Mouse (Mus musculus): ENCODE measurements around the gene Neurod2.

The Neurod2 gene

DNA sequence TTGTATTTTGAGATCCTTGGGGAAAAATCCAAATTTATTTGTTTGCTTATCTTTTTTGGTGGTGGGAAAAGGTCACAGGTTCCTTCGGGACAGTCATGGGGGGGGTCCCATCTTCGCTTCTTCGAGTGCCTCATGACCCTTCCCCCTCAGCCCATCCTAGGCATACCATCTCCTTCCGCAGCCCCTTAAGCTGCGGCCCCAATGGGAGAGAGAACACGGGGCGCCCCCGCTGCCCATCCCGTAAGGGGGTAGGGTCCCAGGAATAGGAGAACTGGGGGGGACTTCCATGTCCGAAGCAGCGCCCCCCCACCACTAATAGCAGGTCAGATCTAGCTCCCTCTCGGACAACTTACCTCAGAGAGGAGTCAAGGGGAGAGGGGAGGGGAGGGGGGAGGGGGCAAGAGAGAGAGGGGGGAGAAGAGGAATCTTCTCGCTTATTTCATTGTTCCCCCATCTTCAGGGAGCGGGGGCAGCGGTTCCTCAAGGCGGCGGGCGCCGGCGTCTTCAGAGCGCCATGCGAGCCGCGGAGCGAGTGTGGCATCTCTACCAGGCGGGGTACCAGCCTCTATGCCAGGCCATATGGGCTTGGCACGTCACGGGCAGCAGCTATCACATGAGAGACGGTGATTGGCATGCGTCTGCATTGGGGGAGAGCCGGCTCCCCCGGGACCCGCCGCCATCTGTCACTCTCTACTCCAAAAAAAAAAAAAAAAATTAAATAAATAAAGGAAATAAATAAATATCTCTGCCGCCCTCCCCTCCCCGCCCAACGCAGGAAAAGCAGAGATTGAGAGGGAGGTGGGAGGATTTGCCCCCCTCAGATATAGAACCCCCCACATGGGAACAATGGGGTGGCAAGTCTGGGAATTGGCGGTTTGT is at the start of gene Neurod2:
Gene Neurod2, minus strand, starts transcription at position 568 of the 879 bp plus-strand sequence.
- no peak for DNase-seq

DNA sequence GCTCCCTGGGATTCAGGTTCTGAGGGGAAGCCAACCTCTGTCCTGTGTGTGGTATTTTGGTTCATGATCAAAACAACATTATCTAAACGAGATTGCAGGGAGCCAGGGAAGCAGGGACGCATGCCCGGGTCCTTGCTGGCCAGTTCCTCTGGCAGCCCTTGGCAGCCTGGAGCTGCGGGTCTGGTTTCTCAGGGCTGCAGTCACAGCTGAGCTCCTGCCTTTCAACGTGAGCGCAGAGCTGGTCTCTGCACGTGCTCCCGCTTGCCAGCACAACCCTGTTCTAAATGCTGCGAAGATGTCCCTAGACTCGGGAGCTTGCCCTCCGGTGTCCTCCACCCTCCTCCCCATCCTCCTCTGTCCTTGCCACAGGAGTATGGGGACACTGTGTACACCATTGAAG is 48.3 kb upstream of the Neurod2 start:
- no peak for DNase-seq

DNA sequence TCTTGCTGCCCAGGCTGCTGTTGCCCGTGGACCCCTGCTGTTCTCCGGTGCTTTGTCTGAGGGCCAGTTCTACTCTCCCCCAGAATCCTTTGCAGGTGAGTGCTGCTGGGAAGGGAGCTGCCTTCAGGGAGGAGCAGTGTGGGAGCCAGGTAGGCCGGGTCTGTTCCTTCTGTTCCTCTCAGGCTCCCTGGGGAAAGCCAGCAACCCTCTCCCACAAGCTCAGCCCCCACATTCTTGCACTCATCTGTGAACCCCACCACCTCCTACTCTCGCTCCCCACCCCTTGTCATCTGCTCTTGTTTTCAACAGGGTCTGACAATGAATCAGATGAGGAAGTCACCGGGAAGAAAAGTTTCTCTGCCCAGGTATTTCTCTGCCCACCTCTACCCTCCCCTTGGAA is 47.3 kb upstream of the Neurod2 start:
- DNase-seq: no peak

DNA sequence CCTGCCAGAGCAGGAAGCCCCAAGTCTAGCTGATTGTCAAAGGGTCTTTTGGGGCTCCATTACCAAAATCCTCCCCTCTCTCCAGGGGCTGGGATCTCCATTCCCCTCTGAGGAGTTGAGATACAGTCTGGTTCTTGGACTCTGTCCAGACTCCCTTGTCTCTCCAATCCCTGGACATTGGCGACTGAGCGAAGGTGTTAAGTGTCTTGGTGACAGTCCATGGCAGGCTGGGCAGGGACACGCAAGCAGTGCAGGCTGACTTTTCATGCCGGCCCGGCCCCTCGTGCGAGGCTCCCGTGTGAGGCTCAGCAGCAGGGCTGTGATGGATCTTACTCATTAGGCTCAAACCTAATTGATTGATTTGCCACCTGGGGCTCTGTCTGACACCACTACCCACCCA is 44.8 kb upstream of the Neurod2 start:
- no peak for DNase-seq

DNA sequence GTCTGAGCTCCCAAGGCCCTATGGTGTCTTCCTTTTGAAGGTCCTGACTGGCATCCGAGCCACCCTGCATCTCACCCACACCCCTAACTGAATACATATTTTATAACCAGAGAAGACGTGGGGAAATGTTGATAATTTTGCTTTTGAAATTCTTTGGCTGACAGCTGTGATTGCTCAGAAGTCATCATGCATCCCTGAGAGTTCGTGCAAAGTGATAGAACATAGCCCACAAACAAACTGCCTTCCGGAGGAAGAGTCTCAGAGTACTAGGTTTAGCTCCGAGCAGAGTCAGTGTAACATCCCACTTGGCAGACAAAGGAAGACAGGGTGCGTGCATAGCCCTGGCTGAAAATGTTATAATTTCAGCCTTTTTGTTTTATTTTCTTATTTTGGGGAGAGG is 43.8 kb upstream of the Neurod2 start:
- no peak for DNase-seq

DNA sequence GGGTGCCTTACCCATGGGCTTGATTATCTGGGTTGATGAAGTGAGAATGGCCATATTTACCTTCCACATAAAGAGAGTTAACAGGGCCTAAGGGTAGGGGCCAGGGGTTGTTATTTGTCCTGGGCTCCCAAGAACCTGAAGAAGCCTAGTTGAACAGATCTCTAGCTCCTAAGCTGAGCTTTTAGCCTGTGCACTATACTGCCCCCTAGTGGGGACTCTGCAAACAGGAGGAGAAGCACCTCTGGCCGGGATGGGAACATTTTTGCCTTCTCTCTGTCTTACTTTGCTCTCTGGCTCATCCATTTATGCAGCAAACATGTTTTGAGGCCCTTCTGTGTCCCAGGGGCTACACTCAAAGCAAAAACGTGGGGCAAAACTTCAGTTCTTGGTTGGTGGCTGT is 43.0 kb upstream of the Neurod2 start:
- peak; percentile 63 to 84 for DNase-seq

DNA sequence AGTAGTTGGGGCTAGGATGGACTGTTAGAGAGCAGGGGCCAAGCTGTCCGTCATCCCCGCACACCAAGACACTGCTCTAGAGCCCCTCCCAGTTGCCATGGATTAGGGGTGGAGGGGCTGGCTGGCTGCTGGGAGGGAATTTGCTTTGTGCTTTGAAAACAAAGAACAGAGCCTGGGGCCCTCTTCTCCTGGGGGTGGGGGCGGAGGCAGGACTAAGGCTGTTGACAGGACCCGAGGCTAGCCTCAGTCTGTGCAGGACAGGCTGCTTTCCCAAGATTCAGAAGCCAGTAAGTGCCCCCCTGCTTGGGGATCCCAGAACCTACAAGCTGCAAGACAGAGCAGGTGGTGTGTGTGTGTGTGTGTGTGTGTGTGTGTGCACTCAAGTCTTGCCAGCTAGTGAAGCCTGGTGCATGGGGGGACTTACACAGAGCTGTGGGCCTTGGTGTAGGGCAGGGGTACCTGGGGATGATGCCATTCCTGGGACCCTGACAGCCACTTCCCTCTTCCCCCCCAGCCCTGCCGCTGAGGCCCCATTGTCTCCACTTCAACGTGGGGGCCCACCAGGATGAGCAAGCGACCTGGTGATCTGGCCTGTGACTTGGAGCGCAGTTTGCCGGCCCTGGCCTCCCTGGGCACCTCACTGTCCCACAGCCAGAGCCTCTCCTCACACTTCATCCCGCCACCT is 42.2 kb upstream of the Neurod2 start:
- no peak for DNase-seq

DNA sequence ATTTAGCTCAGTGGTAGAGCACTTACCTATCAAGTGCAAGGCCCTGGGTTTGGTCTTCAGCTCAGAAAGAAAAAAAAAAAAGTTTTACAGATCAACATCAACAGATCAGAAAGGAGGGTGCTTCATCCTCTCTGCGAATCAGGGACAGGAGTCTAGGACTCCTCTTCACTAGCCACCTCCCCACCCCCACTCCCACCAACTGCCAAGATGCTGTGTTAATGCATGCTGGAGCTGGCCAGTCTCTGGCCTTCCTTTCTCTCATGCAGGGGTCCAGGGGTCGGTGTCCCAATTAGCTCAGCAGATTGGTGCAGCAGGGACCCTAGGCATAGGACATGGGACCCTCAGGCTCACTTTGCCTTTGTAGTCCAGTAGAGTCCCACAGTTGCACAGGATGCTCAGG is 41.1 kb upstream of the Neurod2 start:
- no peak for DNase-seq

DNA sequence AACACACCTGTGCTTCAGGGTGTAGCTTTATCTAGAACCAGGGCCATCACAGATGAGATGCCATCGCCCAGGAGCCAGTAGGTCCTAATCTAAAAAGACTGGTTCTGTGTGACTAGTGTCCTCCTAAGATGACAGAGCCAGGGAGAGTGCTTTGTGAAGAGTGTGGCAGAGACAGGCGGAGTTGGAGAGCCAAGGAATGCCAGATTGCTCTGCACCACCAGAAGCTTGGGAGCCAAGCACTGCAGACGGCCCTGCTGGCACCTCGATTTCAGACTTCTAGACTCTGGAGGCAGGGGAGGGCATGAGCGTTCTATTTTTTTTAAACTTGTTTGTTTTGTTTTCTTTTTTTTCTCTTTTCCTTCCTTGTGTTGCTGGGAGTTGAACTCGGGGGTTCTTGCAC is 39.9 kb upstream of the Neurod2 start:
- DNase-seq: no peak

DNA sequence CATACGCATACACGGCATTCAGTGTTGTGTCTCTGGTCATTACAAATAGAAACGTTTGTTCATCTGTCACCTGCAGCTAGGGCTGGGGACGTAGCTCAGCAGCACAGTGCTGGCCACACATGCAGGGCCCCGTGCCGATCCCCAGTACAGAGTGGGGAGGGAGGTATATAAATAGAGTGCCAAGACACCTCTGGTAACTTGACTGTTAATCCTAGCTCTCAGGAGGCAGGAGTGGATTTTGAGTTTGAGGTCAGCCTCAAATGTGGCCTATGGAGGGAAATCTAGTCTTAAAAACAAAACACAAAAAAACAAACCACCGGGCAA is 38.4 kb upstream of the Neurod2 start:
- no peak for DNase-seq

DNA sequence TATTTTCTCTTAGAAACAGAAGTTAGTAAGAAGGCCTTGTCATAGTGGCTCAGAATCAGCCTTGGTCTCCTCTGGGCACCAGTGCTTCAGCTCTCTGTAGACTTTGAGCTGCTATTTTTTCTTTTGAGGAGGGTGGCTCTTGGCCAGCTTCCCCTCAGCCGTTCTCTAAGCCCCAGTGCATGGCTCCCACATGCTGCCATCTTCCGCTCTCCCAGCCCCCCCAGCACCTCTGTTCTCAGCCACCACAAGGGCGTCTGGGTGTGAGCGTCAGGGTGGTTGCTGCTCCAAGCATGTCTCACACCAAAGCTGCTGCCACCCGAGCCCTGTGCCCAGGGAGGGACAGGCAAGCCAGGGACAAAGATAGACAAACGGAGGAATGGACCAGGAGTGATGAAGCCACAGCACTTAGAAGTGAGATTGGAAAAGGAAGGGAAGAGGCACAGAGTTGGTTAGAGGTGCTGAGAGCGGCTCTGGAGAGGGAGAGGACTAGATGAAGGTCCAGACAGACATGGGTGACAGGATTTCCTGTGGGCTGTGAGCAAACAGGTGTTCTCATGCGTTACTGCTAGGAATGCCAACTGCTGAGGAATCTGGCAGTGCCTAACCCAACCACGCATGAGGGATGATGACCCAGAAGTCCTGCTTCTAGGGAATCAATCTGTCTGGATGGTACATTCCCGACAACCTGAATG is 37.9 kb upstream of the Neurod2 start:
- peak in 1 of 2 experiments; percentile 31 for DNase-seq

DNA sequence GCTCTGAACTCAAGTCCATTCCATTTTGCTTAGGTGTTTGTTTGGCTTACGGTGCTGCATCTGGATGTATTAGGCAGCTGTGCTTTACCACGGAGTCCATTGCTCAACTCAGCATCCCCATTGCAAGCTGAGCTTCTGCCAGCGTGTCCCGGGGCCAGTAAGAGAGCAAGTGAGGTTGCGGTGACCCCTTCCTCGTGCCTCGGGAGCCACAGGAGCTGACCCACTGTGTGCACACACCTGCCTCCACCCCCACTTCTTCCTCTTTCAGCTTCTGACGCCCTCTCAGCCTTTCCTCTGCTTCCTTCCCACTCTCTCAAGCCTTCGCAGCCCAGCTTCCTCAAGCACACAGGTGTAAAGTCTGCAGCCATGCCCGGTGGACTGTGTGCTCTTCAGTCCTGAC is 36.8 kb upstream of the Neurod2 start:
- DNase-seq: no peak

DNA sequence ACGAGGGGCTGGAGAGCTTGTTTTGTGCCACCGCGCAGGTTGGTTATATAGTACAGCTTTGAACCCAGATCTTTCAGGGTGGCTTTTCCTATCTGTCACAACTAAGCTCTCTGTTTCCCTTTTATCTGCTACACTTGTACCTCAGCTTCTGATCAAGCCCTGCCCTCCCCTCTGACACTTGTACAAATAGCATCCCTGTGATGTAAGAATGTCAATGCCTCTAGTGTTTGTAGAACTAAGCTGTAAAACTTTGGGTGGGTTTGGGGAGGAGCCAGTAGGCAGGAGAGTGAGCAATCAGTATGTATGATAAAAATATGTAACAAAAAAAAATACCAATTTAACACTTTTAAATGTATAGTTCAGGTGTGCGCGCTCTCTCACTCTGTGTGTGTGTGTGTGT is 35.0 kb upstream of the Neurod2 start:
- DNase-seq: no peak

DNA sequence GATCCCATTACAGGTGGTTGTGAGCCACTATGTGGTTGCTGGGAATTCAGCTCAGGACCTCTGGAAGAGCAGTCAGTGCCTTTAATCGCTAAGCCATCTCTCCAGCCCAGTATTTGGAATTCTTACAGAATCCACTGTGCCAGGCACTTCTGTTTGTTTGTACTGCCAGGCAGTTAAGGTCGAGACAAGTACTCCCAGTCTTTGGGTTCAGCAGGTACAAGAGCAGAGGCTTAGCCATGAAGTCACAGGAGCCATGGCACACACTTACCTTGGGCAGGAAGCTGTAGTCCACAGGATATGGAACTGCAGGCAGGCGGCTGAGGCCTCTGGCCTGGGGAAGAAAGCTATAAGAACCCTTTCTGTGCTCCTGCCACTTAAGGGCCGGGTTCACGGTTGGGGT is 34.4 kb upstream of the Neurod2 start:
- no peak for DNase-seq

DNA sequence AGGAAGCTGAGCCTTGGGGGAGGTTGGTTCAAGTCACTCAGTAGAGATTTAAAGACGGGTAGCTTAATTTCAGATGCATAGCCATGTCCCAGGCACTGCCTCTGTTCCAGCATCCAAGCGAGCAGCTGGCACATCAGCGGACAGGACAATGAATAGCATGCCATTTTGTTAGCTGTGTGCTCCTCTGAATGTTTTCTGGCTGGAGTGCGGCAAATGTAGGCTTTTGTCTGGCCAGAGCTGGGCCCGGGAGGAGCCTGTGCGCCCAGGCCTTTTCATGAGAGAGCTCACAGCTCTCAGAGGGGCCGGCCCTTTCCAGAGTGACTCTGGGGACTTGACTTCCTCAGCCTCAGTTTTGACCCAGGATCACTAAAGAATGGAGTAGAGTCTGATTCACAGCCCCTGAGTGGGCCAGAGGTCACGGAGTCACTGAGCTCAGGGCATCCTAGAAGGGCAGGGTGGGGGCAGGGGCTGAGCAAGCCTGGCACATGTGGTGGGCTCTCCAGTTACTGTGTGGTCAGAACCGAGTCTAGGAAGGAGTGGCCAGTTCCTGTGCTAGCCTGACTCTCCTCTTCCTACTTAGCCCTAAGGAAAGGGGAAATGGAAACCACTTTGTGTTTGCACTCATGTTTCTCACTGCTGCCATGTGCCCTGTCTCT is 31.5 kb upstream of the Neurod2 start:
- no peak for DNase-seq

DNA sequence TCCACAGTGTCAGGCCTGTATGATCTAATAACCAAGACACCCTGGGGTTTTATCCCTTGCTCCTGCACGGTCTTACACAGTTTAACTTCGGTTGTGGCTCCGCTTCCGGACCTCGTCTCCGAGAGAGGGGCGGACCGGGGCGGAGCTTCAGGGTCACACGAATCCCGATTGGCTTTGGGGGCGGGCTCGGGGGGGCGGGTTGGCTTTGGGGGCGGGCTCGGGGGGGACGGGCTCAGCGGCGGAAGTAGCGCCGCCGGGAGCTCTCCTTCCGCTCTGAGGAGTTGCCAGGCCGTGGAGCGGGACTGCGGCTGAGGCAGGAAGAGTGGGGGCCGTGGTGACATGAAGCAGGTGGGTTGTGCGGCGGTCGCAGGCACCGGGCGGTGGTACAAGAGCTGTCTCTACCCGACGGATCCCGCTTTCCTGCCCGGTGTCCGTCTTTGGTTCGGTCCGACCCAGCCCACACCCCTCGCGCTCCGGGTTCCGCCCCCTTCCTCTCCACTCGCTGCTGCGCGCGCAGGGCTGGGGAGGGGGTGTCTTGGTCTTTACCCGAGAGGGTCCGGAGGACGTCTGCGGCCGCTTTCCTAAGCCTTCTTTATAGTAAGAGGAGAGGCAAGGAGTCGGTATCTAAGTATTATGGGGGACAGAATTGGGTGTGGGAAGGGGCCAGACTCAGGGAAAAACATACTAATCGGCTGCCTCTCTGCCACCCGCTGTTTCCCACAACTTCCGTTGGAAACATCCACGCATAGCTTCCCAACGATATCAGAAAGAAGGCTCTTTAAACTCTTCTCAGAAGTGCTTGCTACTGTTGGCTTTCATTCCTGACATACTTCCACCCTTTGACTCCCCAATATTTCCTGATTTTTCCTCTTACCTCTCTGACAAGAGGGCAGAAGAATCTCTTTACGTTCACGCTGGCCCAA is 29.0 kb upstream of the Neurod2 start, which contains the start of gene Stard3:
Gene Stard3, plus strand, starts transcription at position 208 of the 923 bp plus-strand sequence.
- peak; percentile 95 to 97 for DNase-seq

DNA sequence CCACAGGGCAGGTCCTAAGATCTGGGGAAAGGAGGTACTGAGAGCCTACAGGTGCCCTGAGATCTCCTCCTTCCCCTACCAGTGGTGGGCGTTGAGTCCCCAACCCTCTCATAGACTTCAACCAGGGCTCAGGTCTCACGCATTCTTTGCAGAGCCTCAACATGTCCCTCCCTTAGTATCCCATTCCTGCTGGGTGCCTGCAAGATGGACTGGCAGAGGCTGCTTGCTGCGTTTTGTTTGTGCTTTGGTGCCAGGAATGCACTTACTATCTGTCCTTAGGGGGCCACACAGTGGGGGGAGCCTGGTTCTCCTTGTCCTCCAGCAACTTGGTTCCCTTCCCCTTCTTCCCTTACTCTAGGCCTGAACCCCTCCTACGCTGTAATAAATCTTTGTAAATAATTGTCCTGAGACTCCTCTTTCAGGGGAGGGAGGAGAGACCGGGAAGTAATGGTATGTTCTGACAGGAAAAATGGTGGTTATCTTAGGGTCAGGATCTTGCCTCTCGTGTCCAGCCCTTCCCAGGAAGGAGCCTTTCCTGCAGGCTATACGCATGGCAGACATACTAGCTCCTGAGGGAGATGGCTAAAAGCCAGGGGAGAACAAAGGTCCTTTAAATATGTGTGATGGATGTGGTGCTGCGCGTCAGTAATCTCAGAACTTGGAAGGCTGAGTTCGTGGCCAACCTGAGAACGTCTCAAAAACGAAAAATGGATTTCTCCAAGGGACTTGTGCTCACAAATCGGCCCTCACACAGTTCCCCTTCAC is 28.1 kb upstream of the Neurod2 start:
- DNase-seq: peak in 1 of 2 experiments; percentile 51

DNA sequence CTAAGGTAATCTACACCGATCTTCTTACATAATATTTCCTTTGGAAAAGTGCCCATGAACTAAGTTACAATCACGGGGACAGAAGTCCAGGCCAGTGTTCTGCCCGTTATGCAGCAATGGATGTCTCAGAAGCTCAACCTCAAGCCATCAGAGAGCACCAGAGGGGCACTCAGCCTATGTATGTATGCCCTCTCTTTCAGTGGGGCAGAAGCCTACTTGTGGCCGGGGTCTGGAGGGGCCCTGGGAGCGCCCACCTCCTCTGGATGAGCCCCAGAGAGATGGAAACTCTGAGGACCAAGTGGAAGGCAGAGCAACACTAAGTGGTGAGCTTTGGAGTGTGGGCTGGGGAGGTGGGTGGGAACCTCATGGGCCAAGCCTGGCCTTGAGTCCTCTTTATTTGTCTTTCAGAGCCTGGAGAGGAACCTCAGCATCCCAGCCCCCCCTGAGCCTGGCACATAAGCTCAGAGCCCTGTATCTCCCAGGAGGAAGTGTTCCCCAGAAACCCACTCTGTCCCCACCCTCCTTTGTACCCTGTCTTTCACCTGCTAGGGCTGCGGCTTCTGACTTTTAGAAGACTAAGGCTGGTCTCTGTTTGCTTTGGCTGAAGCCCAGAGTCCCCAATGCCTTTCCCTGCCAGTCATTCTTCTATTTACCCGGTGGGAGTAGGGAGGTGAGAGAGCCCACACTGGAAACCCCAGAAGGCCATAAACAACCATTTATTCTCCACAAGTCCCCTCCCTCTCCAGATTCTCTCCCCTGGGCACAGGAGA is 27.4 kb upstream of the Neurod2 start:
- DNase-seq: no peak

DNA sequence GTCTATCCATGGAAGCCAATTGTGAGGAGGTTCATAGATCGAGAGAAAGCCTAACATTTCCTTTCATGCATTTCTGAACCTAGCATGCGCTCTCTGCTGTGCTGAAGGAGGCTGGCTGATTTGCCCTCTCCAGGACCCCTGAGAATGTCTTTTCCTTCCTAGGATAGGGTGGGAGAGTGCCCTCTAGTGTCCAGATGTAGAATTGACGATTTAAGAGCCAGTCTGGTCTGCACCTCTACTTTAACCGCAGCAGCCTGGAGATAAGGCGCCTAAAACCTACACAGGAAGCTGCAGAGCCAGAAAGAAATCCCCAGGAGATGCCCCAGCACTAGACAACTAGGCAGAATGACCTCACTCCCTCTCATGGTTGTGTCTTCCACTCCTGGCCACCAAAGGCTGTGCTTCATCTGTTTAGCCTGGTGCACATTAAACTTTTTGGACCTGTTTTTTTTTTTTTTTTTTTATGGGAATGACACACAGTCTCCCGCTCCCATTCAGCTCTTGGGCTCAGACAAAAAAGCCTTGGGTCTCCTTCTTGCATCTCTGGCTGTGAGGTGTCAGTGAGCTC is 26.4 kb upstream of the Neurod2 start:
- DNase-seq: peak; percentile 60 to 68

DNA sequence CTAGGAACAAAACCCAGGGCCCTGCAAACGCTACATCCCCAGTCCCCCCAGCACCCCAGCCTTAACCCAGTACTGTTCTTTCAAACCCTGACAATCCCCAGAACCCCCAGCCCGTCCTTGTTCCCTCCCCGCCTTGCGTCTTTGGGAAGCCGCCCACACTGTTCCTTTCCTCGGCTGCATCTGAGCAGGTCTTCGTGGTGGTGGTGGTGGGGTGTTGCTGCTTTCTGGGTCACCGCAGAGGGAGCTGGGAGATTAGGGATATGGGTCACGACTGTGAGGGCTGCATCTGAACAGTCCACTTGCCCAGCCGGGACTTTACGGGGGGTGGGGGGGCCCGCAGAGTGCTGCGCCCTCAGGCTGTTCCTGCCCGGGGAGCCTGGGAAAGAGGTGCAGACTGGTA is 25.0 kb upstream of the Neurod2 start:
- no peak for DNase-seq

Data from kidney, postnatal 36 days (tissue).